Mouse (Mus musculus) liver, embryonic 15.5 days (tissue): ENCODE results near the gene Kcnt2. TPM values are rescaled to one million over a fixed set of nuclear protein-coding genes. Genes with fewer than 3 reads are reported as not detected.

Source experiments
- ATAC-seq: fragments of 200-750 bp; cut with Nextera tagmentation; 2 replicates; pipeline ENCODE4 v1.8.0; 2017; ENCODE audit warnings: moderate number of reproducible peaks, mild to moderate bottlenecking, moderate library complexity; ENCODE audit not compliant: insufficient read depth
- H3K27ac ChIP-seq: fragments of 300-500 bp; sonication (generic); replicated peaks from 2 replicates; pipeline ENCODE4 v1.5.1; 2015; ENCODE audit warnings: mild to moderate bottlenecking, inconsistent platforms
- H3K27me3 ChIP-seq: fragments of 300-500 bp; sonication (generic); 2 replicates; pipeline ENCODE4 v1.6.1; 2015; ENCODE audit warnings: mild to moderate bottlenecking, inconsistent platforms
- H3K36me3 ChIP-seq: fragments of 300-500 bp; sonication (generic); replicated peaks from 2 replicates; pipeline ENCODE4 v1.6.1; 2015; ENCODE audit warnings: moderate library complexity, mild to moderate bottlenecking, inconsistent platforms
- H3K4me1 ChIP-seq: fragments of 300-500 bp; sonication (generic); replicated peaks from 2 replicates; pipeline ENCODE4 v1.6.1; 2015; ENCODE audit warnings: inconsistent platforms
- H3K4me2 ChIP-seq: fragments of 300-500 bp; sonication (generic); 2 replicates; pipeline ENCODE4 v1.6.1; 2015; ENCODE audit warnings: moderate library complexity, mild to moderate bottlenecking, inconsistent platforms
- H3K4me3 ChIP-seq: fragments of 300-500 bp; sonication (generic); replicated peaks from 2 replicates; pipeline ENCODE4 v1.5.1; 2015; ENCODE audit warnings: mild to moderate bottlenecking, inconsistent platforms
- H3K9ac ChIP-seq: fragments of 300-500 bp; sonication (generic); 2 replicates; pipeline ENCODE4 v1.6.1; 2015; ENCODE audit warnings: moderate library complexity, mild to moderate bottlenecking, inconsistent platforms
- H3K9me3 ChIP-seq: fragments of 300-500 bp; sonication (generic); replicated peaks from 2 replicates; pipeline ENCODE4 v1.6.1; 2016; ENCODE audit warnings: inconsistent platforms
- WGBS: fragments of 180-500 bp; shearing (Covaris S2); methylation state at CpG from one replicate; pipeline ENCODE4 v1.1.7; 2015; ENCODE audit warnings: mixed read lengths; ENCODE audit not compliant: insufficient replicate concordance; 5-methylcytosine and 5-hydroxymethylcytosine counted together
- polyA plus RNA-seq: library from polyadenylated mRNA; unstranded; fragments of >200 nt; fragmentation: Nextera tagmentation; extraction: Ambion mirVana; gene quantifications from 2 replicates; pipeline ENCODE4 v1.2.1, GENCODE M21; 2015

The Kcnt2 gene
- polyA plus RNA-seq, 1 experiment from 2014 or later, result 0.10 TPM

- WGBS, result 68% methylated on average over 1 of the region's 1 CpGs
- H3K4me1 ChIP-seq, result no peaks in the 10 kb centered on the region
- ATAC-seq, result no peak
- no peaks in the 10 kb centered on the region for H3K27me3 ChIP-seq
- no peaks in the 10 kb centered on the region for H3K9me3 ChIP-seq
- H3K27ac ChIP-seq, result no peak overlapping the region
- no peaks in the 10 kb centered on the region for H3K36me3 ChIP-seq
- no peak overlapping the region for H3K4me3 ChIP-seq
- H3K9ac ChIP-seq, result no peak overlapping the region
- H3K4me2 ChIP-seq, result no peak overlapping the region
Measured at GRCm38 (mm10) chr1:140443904-140444303, 197.9 kb downstream of the Kcnt2 start.

GRCm38 (mm10) chr1:140444394-140444793, 198.4 kb downstream of the Kcnt2 start:
- 60% methylated on average over 5 of the region's 5 CpGs for WGBS
- Histone ChIP-seq H3K4me2 (no peak overlapping the region), H3K27me3 (no peaks in the 10 kb centered on the region), H3K4me1 (no peaks in the 10 kb centered on the region), H3K27ac (no peak overlapping the region), H3K9ac (no peak overlapping the region), H3K4me3 (no peak overlapping the region), H3K36me3 (no peaks in the 10 kb centered on the region), H3K9me3 (no peaks in the 10 kb centered on the region)
- no peak for ATAC-seq

- 56% methylated on average over 3 of the region's 3 CpGs for WGBS
- H3K9ac ChIP-seq, result no peak overlapping the region
- H3K9me3 ChIP-seq, result no peaks in the 10 kb centered on the region
- H3K27ac ChIP-seq, result no peak overlapping the region
- H3K4me3 ChIP-seq, result no peak overlapping the region
- H3K36me3 ChIP-seq, result no peaks in the 10 kb centered on the region
- no peak overlapping the region for H3K4me2 ChIP-seq
- H3K4me1 ChIP-seq, result no peaks in the 10 kb centered on the region
- ATAC-seq, result no peak
- no peaks in the 10 kb centered on the region for H3K27me3 ChIP-seq
Measured at GRCm38 (mm10) chr1:140451461-140451860, 205.5 kb downstream of the Kcnt2 start.

GRCm38 (mm10) chr1:140451924-140452323, 206.0 kb downstream of the Kcnt2 start:
- Histone ChIP-seq H3K4me1 (no peaks in the 10 kb centered on the region), H3K4me2 (no peak overlapping the region), H3K9me3 (no peaks in the 10 kb centered on the region), H3K4me3 (no peak overlapping the region), H3K27ac (no peak overlapping the region), H3K9ac (no peak overlapping the region), H3K36me3 (no peaks in the 10 kb centered on the region), H3K27me3 (no peaks in the 10 kb centered on the region)
- 43% methylated on average over 1 of the region's 1 CpGs for WGBS
- no peak for ATAC-seq

GRCm38 (mm10) chr1:140455903-140456302, 209.9 kb downstream of the Kcnt2 start:
- ATAC-seq, result no peak
- Histone ChIP-seq H3K9me3 (no peaks in the 10 kb centered on the region), H3K27me3 (no peaks in the 10 kb centered on the region), H3K4me1 (no peaks in the 10 kb centered on the region), H3K4me3 (no peak overlapping the region), H3K9ac (no peak overlapping the region), H3K4me2 (no peak overlapping the region), H3K36me3 (no peaks in the 10 kb centered on the region), H3K27ac (no peak overlapping the region)
- WGBS, result 53% methylated on average over 2 of the region's 2 CpGs

GRCm38 (mm10) chr1:140456873-140457272, 210.9 kb downstream of the Kcnt2 start:
- no peaks in the 10 kb centered on the region for H3K4me1 ChIP-seq
- no peak overlapping the region for H3K9ac ChIP-seq
- 50% methylated on average over 2 of the region's 2 CpGs for WGBS
- H3K27ac ChIP-seq, result no peak overlapping the region
- no peak overlapping the region for H3K4me3 ChIP-seq
- H3K27me3 ChIP-seq, result no peaks in the 10 kb centered on the region
- no peak for ATAC-seq
- no peak overlapping the region for H3K4me2 ChIP-seq
- no peaks in the 10 kb centered on the region for H3K9me3 ChIP-seq
- H3K36me3 ChIP-seq, result no peaks in the 10 kb centered on the region

GRCm38 (mm10) chr1:140468315-140468714, 222.4 kb downstream of the Kcnt2 start:
- Histone ChIP-seq H3K4me3 (no peak overlapping the region), H3K4me1 (no peaks in the 10 kb centered on the region), H3K27ac (no peak overlapping the region), H3K4me2 (no peak overlapping the region), H3K9ac (no peak overlapping the region), H3K9me3 (no peaks in the 10 kb centered on the region), H3K27me3 (no peaks in the 10 kb centered on the region), H3K36me3 (no peaks in the 10 kb centered on the region)
- no peak for ATAC-seq
- WGBS, result 57% methylated on average over 4 of the region's 4 CpGs

DNA sequence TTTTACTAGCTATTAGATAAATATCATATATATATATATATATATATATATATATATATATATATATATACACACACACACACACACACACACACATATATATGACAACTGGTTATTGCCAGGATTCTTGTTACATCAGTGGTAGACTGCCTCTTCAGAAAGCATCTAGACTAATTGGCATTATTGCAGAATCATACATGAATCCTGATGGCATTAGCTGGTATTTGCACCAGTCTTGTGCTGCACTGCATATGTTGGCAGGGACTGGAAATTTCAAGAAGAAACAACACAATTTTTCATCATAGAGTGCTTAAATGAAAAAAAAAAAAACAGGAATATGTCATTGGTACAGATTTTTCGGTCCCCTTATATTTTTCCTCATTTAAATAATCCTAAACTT, 223.6 kb downstream of the Kcnt2 start:
- H3K27me3 ChIP-seq, result no peaks in the 10 kb centered on the region
- H3K36me3 ChIP-seq, result no peaks in the 10 kb centered on the region
- no peak for ATAC-seq
- 67% methylated on average over 1 of the region's 1 CpGs for WGBS
- no peak overlapping the region for H3K27ac ChIP-seq
- no peak overlapping the region for H3K9ac ChIP-seq
- H3K4me1 ChIP-seq, result no peaks in the 10 kb centered on the region
- H3K9me3 ChIP-seq, result no peaks in the 10 kb centered on the region
- H3K4me3 ChIP-seq, result no peak overlapping the region
- no peak overlapping the region for H3K4me2 ChIP-seq

GRCm38 (mm10) chr1:140476921-140477320, 231.0 kb downstream of the Kcnt2 start:
- Histone ChIP-seq H3K36me3 (no peaks in the 10 kb centered on the region), H3K9ac (no peak overlapping the region), H3K4me3 (no peak overlapping the region), H3K4me1 (no peaks in the 10 kb centered on the region), H3K4me2 (no peak overlapping the region), H3K9me3 (no peaks in the 10 kb centered on the region), H3K27ac (no peak overlapping the region), H3K27me3 (no peaks in the 10 kb centered on the region)
- WGBS, result 39% methylated on average over 2 of the region's 2 CpGs
- no peak for ATAC-seq

- Histone ChIP-seq H3K4me3 (no peak overlapping the region), H3K9me3 (no peaks in the 10 kb centered on the region), H3K27me3 (no peaks in the 10 kb centered on the region), H3K27ac (no peak overlapping the region), H3K4me2 (no peak overlapping the region), H3K36me3 (no peaks in the 10 kb centered on the region), H3K4me1 (no peaks in the 10 kb centered on the region), H3K9ac (no peak overlapping the region)
- ATAC-seq, result no peak
- 66% methylated on average over 1 of the region's 1 CpGs for WGBS
Measured at GRCm38 (mm10) chr1:140484016-140484415, 238.1 kb downstream of the Kcnt2 start.

DNA sequence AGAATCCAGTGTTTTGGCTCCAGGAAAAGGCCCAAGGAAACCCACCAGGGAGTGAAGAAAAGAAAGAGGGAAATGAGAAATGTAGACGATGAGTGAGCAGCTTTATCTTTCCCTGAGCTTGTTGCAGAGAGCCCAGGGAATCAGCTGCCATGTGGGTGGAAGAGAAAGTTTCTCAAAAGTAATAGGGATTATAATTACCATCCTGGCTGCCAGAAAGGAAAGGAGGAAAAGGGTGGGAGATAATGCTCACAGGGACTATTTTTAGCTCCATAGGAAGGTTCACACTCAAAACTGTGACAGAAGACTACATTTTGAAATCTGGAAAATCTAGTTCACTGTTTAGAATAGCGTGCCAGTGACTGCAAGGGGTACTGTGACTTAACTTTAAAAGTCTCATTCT, 243.9 kb downstream of the Kcnt2 start:
- no peaks in the 10 kb centered on the region for H3K36me3 ChIP-seq
- H3K27ac ChIP-seq, result no peak overlapping the region
- no peak overlapping the region for H3K9ac ChIP-seq
- H3K4me1 ChIP-seq, result no peaks in the 10 kb centered on the region
- H3K9me3 ChIP-seq, result no peaks in the 10 kb centered on the region
- no peak overlapping the region for H3K4me2 ChIP-seq
- H3K27me3 ChIP-seq, result no peaks in the 10 kb centered on the region
- no peak overlapping the region for H3K4me3 ChIP-seq
- no peak for ATAC-seq
- WGBS, result 46% methylated on average over 2 of the region's 2 CpGs

GRCm38 (mm10) chr1:140491406-140491805, 245.4 kb downstream of the Kcnt2 start:
- H3K4me1 ChIP-seq, result no peaks in the 10 kb centered on the region
- H3K27ac ChIP-seq, result no peak overlapping the region
- WGBS, result 71% methylated on average over 1 of the region's 1 CpGs
- no peaks in the 10 kb centered on the region for H3K9me3 ChIP-seq
- no peak overlapping the region for H3K4me2 ChIP-seq
- H3K36me3 ChIP-seq, result no peaks in the 10 kb centered on the region
- no peak overlapping the region for H3K9ac ChIP-seq
- no peaks in the 10 kb centered on the region for H3K27me3 ChIP-seq
- no peak for ATAC-seq
- no peak overlapping the region for H3K4me3 ChIP-seq
